In genomic region chr9:26760576-26760975, GRCm38 (mm10) we compare ENCODE assay signal across 18 mouse cellular contexts. TPM values are rescaled to one million over a fixed set of nuclear protein-coding genes. Genes with fewer than 3 reads are reported as not detected.
DNase-seq lines count a peak whose midpoint lies in the region; ATAC-seq and TF ChIP-seq lines count a peak whose summit lies in the region.
"Had no signal": no experiment of that assay in that cellular context is flagged by ENCODE, and none has a peak within 500 bp of the region (broad histone marks: within the 10 kb centered on the region; RNA-seq: fewer than 3 reads in every experiment).

No protein-coding gene starts in this region.

- no peak overlapping the region for H3K4me3 ChIP-seq in forebrain, embryonic 15.5 days
- H3K4me3 ChIP-seq in forebrain, postnatal 0 days (ENCODE audit: low read depth, low read length) = no peak overlapping the region
- H3K4me3 ChIP-seq in layer of hippocampus, adult 2 months = no peak overlapping the region
- H3K4me3 ChIP-seq: embryonic facial prominence, embryonic 10.5 days; heart, embryonic 13.5 days; hindbrain, embryonic 12.5 days had no signal

- peaks cover 32% of the 10 kb centered on the region for H3K36me3 ChIP-seq in forebrain, embryonic 15.5 days
- peaks cover 30% of the 10 kb centered on the region for H3K36me3 ChIP-seq in forebrain, postnatal 0 days (ENCODE audit: insufficient read depth)
- H3K36me3 ChIP-seq: embryonic facial prominence, embryonic 10.5 days; G1E; heart, embryonic 13.5 days had no signal

- ATAC-seq in forebrain, embryonic 15.5 days (replicated peaks) = peak; percentile 29
- ATAC-seq in forebrain, postnatal 0 days = no peak
- ATAC-seq: CD4-positive, CD25-positive, alpha-beta regulatory T cell, adult 4 months; intestine, embryonic 16.5 days had no signal

- TF ChIP-seq CTCF in forebrain, postnatal 0 days (IDR thresholded peaks at IDR 0.05; ENCODE audit: low read depth) = no peak
- 0 out of 2 replicates have a peak, but pooled peaks have one; percentile 1 for TF ChIP-seq CTCF in layer of hippocampus, adult 2 months (conservative IDR thresholded peaks at IDR 0.05)

- H3K4me1 ChIP-seq in forebrain, embryonic 15.5 days = peaks cover 15% of the 10 kb centered on the region
- no peaks in the 10 kb centered on the region for H3K4me1 ChIP-seq in forebrain, postnatal 0 days (ENCODE audit: insufficient read depth)
- H3K4me1 ChIP-seq: embryonic facial prominence, embryonic 10.5 days; heart, embryonic 13.5 days; hindbrain, embryonic 12.5 days had no signal

- DNase-seq in adrenal gland, adult (ENCODE audit: inconsistent age in 2 of 2, low spot score in 1 of 2) = peak; percentile 25 to 81
- DNase-seq in adrenal gland, postnatal 25 days = no peak
- DNase-seq in forebrain, postnatal 0 days = no peak
- no peak for DNase-seq in layer of hippocampus, adult 2 months (ENCODE audit: low spot score in 2 of 2)
- DNase-seq in layer of hippocampus, postnatal 36 days = no peak
- DNase-seq in thymus, postnatal 0 days (ENCODE audit: low spot score) = no peak
- DNase-seq: B cell, adult 2 months; gastrocnemius, postnatal 36 days; heart, adult 11 months; heart, postnatal 36 days had no signal

- no peak overlapping the region for H3K9ac ChIP-seq in forebrain, embryonic 15.5 days (replicated peaks)
- H3K9ac ChIP-seq in forebrain, postnatal 0 days = no peak overlapping the region
- H3K9ac ChIP-seq: heart, embryonic 13.5 days; hindbrain, embryonic 12.5 days had no signal

- no peak overlapping the region for H3K27ac ChIP-seq in forebrain, embryonic 15.5 days (replicated peaks)
- no peak overlapping the region for H3K27ac ChIP-seq in forebrain, postnatal 0 days (ENCODE audit: low read depth, low read length)
- peak overlapping the region; percentile 48; the same call in 1 of the 2 replicates for H3K27ac ChIP-seq in layer of hippocampus, adult 2 months
- H3K27ac ChIP-seq: embryonic facial prominence, embryonic 10.5 days; heart, embryonic 13.5 days; hindbrain, embryonic 12.5 days had no signal

- 70% methylated on average over 5 of the region's 5 CpGs for WGBS in forebrain, embryonic 15.5 days
- WGBS in forebrain, postnatal 0 days = 60% methylated on average over 5 of the region's 5 CpGs

- H3K4me2 ChIP-seq in forebrain, embryonic 15.5 days (replicated peaks) = no peak overlapping the region
- no peak overlapping the region for H3K4me2 ChIP-seq in forebrain, postnatal 0 days (ENCODE audit: low read depth)
- H3K4me2 ChIP-seq: heart, embryonic 13.5 days; hindbrain, embryonic 12.5 days had no signal

- H3K27me3 ChIP-seq in forebrain, embryonic 15.5 days = no peaks in the 10 kb centered on the region
- H3K27me3 ChIP-seq in forebrain, postnatal 0 days (ENCODE audit: insufficient read depth, low read length) = no peaks in the 10 kb centered on the region
- H3K27me3 ChIP-seq: heart, embryonic 13.5 days; hindbrain, embryonic 12.5 days had no signal

- no peaks in the 10 kb centered on the region for H3K9me3 ChIP-seq in forebrain, embryonic 15.5 days
- H3K9me3 ChIP-seq in forebrain, postnatal 0 days (ENCODE audit: low read length) = no peaks in the 10 kb centered on the region
- H3K9me3 ChIP-seq: embryonic facial prominence, embryonic 10.5 days; heart, embryonic 13.5 days; hindbrain, embryonic 12.5 days had no signal

RNA-seq across cellular contexts. Expression of gene B3gat1, which starts 27.0 kb away (rescaled TPM):
- total RNA-seq in adrenal gland, postnatal 25 days (2021) = 0.81 and 1.5 TPM in 2 replicates
- 33.7 and 37.2 TPM in 2 replicates for polyA plus RNA-seq in forebrain, embryonic 15.5 days (2015; fragmentation: Nextera tagmentation; extraction: Ambion mirVana)
- 141 and 149 TPM in 2 replicates for total RNA-seq in forebrain, postnatal 0 days (2014; rRNA removed)
- polyA plus RNA-seq in forebrain, postnatal 0 days (2015; fragmentation: Nextera tagmentation; extraction: Ambion mirVana) = 40.0 and 42.0 TPM in 2 replicates
- 100 to 1,000 TPM; 254 to 273 TPM for total RNA-seq in layer of hippocampus, adult 2 months (2021)
- total RNA-seq in layer of hippocampus, postnatal 36 days (2021) = 100 to 1,000 TPM; 244 to 250 TPM
- polyA plus RNA-seq in thymus, postnatal 0 days (2015; fragmentation: Nextera tagmentation; extraction: Ambion mirVana) = not detected in 2 replicates
- total RNA-seq: heart, postnatal 36 days had no signal
- polyA plus RNA-seq: CD4-positive, CD25-positive, alpha-beta regulatory T cell, adult 4 months; G1E; heart, postnatal 0 days had no signal

RNA-seq across cellular contexts. Expression of gene Glb1l2, which starts 45.7 kb away (rescaled TPM):
- total RNA-seq in adrenal gland, postnatal 25 days (2021) = 3.7 and 4.0 TPM in 2 replicates
- polyA plus RNA-seq in forebrain, embryonic 15.5 days (2015; fragmentation: Nextera tagmentation; extraction: Ambion mirVana) = 2.1 and 2.2 TPM in 2 replicates
- 2.8 and 2.9 TPM in 2 replicates for total RNA-seq in forebrain, postnatal 0 days (2014; rRNA removed)
- polyA plus RNA-seq in forebrain, postnatal 0 days (2015; fragmentation: Nextera tagmentation; extraction: Ambion mirVana) = 1.7 and 1.9 TPM in 2 replicates
- total RNA-seq in layer of hippocampus, adult 2 months (2021) = under 1 TPM; 0.49 to 0.69 TPM
- total RNA-seq in layer of hippocampus, postnatal 36 days (2021) = under 1 TPM; 0.40 to 0.63 TPM
- 0.27 and 0.35 TPM in 2 replicates for polyA plus RNA-seq in thymus, postnatal 0 days (2015; fragmentation: Nextera tagmentation; extraction: Ambion mirVana)
- polyA plus RNA-seq: CD4-positive, CD25-positive, alpha-beta regulatory T cell, adult 4 months; G1E had no signal

Comparison
In these comparisons a context has a peak if more than half of its experiments do, and no peak if none do; other contexts are left out.
1. DNase-seq: peak in adrenal gland, adult (2 of 2); none in adrenal gland, postnatal 25 days (single experiment), forebrain, postnatal 0 days (single experiment), layer of hippocampus, adult 2 months (0 of 2), layer of hippocampus, postnatal 36 days (0 of 2) and thymus, postnatal 0 days (single experiment).
2. RNA of gene B3gat1, which starts 27.0 kb away (total RNA-seq): 254 to 273 TPM in layer of hippocampus, adult 2 months, 244 to 250 TPM in layer of hippocampus, postnatal 36 days and 141 to 149 TPM in forebrain, postnatal 0 days; 0.81 to 1.5 TPM in adrenal gland, postnatal 25 days; every median in the first group is over 10 times any median in the second.